Mouse (Mus musculus) heart, embryonic 11.5 days (tissue): Measurements from ENCODE around the gene Pabpc4l. TPM values are rescaled to one million over a fixed set of nuclear protein-coding genes. Genes with fewer than 3 reads are reported as not detected.
"Not testable (repeated sequence)": the region's sequence is repeated elsewhere in the genome, so short reads cannot be mapped to it uniquely, and the experiment has no call there.

Source experiments
- ATAC-seq: fragments of 200-750 bp; cut with Nextera tagmentation; replicated peaks from 2 replicates; pipeline ENCODE4 v1.8.0; 2017; ENCODE audit warnings: moderate library complexity; ENCODE audit not compliant: insufficient number of reproducible peaks, low FRiP score, low TSS enrichment
- H3K27ac ChIP-seq: fragments of 300-500 bp; sonication (generic); 2 replicates; pipeline ENCODE4 v1.5.1; 2014; ENCODE audit warnings: mild to moderate bottlenecking, low read depth, low read length
- H3K27me3 ChIP-seq: fragments of 300-500 bp; sonication (generic); 2 replicates; pipeline ENCODE4 v1.6.1; 2014; ENCODE audit warnings: mild to moderate bottlenecking, low read length, mixed read lengths; ENCODE audit not compliant: control insufficient read depth, insufficient read depth
- H3K36me3 ChIP-seq: fragments of 300-500 bp; sonication (generic); 2 replicates; pipeline ENCODE4 v1.6.1; 2014; ENCODE audit warnings: mild to moderate bottlenecking, low read length, moderate library complexity, mixed read lengths; ENCODE audit not compliant: control insufficient read depth, insufficient read depth
- H3K4me1 ChIP-seq: fragments of 300-500 bp; sonication (generic); 2 replicates; pipeline ENCODE4 v1.6.1; 2014; ENCODE audit warnings: low read length; ENCODE audit not compliant: control insufficient read depth, insufficient read depth
- H3K4me2 ChIP-seq: fragments of 300-500 bp; sonication (generic); 2 replicates; pipeline ENCODE4 v1.6.1; 2014; ENCODE audit warnings: mild to moderate bottlenecking, moderate library complexity
- H3K4me3 ChIP-seq: fragments of 300-500 bp; sonication (generic); 2 replicates; pipeline ENCODE4 v1.5.1; 2014; ENCODE audit warnings: low read depth, low read length
- H3K9ac ChIP-seq: fragments of 300-500 bp; sonication (generic); 2 replicates; pipeline ENCODE4 v1.6.1; 2014; ENCODE audit warnings: mild to moderate bottlenecking, low read depth, low read length, moderate library complexity
- H3K9me3 ChIP-seq: fragments of 300-500 bp; sonication (generic); replicated peaks from 2 replicates; pipeline ENCODE4 v1.6.1; 2016; ENCODE audit warnings: low read length; ENCODE audit not compliant: control insufficient read depth
- WGBS: fragments of 180-500 bp; shearing (Covaris S2); extraction: QIAGEN DNeasy Blood & Tissue Kit; methylation state at CpG from one replicate; pipeline ENCODE4 v1.1.7; 2014; ENCODE audit not compliant: insufficient replicate concordance; 5-methylcytosine and 5-hydroxymethylcytosine counted together
- polyA plus RNA-seq: library from polyadenylated mRNA; unstranded; fragments of >200 nt; fragmentation: Nextera tagmentation; extraction: Ambion mirVana; gene quantifications from 2 replicates; pipeline ENCODE4 v1.2.1, GENCODE M21; 2014

Gene Pabpc4l
- 9.8 and 12.5 TPM in 2 replicates for polyA plus RNA-seq

DNA sequence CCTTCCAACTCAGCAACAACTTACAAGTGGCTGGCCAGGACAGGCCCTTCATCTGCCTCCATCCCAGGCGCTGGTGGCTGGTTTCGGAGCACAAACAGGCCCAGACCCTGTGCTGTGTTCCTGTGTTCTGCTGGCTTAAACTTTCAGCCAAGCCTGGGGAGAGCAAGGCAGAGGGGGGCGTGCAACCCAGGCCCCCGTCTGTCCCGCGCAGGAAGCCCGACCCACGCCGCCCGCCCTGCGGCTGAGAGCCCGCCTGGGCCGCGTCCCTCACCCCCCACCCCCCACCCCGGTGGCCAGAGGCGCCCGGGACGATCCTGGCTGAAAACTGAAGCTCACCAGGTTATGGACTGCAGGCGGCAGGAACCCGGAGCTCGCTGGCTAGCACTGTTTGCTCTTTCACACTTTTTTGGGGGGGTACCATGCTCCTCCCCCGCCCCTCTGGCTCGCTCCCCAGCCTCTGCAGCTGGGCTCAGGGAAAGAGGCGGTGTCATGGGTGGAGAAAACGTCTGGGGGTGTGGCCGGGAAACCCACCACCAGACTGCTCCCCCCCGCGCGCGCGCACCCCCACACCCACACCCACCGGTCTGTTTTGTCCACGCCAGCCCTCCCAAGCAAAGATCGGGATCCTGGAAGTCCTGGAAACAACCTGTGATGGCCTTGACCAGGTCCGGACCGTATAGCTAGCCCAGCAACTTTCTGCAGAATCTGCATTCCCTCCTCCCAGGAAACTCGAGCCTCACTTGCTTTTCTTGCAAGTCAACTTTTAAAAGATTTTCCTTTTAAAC is at the start of gene Pabpc4l:
Gene Pabpc4l, minus strand, starts transcription at position 739 of the 785 bp plus-strand sequence.
- Histone ChIP-seq H3K27me3 (no peaks in the 10 kb centered on the region), H3K4me2 (peak within 1 kb of the TSS; percentile 68), H3K4me1 (no peaks in the 10 kb centered on the region), H3K36me3 (no peaks in the 10 kb centered on the region), H3K9me3 (no peaks in the 10 kb centered on the region), H3K27ac (peak within 1 kb of the TSS; percentile 76), H3K9ac (peak within 1 kb of the TSS; percentile 78), H3K4me3 (peak within 1 kb of the TSS; percentile 66)
- peak; percentile 86 for ATAC-seq
- 1% methylated on average over 36 of the region's 37 CpGs for WGBS

DNA sequence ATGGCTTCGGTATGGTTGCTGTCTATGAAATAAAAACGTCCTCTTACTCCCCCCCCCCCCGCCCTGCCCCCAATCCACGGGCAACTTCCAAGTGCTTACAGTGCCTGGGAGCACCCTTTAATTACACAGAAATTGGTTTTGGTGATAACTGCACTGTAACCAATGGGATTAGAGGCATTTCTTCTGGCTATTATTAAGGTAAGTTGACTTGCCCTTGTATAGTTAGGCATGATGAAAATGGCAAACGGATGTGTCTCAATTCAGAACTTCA is 42.9 kb upstream of the Pabpc4l start:
- no peak overlapping the region for H3K4me3 ChIP-seq

DNA sequence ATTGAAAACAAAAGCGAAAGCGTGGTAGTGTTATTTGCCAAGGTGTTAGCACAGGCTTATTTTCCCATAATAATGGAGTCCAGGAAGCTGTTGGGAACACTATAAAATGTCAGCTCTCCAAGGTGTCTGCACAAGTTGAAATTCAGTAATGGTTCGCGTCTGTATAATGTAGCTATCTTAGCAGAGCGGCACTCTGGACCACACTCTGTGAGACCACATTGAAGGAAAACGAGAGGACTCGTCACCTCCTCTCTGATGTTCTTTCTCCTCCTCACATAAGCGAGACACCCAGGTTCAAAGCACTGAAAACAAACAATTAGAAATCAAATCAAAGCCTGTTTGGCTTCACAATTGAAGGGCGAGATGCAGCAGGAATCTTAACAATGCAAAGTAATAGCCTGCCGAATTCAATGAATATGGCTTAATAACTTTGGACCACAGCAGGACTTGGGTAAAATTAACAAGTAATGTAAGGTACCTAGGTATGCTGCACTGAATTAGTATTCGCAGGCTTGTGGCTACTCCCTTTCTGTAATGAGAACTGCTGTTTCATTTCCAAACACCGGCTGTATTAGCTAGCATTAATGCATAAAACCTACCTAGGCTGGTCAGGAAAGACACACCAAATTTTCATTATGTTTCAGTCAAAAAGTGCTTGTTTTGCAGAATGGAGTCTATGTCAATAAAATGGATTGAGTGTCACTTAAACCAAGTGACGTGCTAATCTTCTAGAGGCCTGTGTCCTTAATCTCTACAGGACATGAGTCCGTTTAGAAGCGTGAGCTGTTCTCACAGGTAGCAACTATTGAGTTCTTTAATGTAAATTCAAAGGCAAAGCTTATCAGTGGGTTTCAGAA is 42.3 kb upstream of the Pabpc4l start:
- Histone ChIP-seq H3K4me2 (peak overlapping the region; percentile 24), H3K36me3 (no peaks in the 10 kb centered on the region), H3K27me3 (no peaks in the 10 kb centered on the region), H3K4me1 (no peaks in the 10 kb centered on the region), H3K9me3 (no peaks in the 10 kb centered on the region), H3K4me3 (no peak overlapping the region), H3K27ac (no peak overlapping the region), H3K9ac (no peak overlapping the region)
- 55% methylated on average over 15 of the region's 15 CpGs for WGBS
- no peak for ATAC-seq

More for the DNA sequence above, 42.9 kb upstream of the Pabpc4l start:
- 46% methylated on average over 5 of the region's 5 CpGs for WGBS
- Histone ChIP-seq H3K9ac (no peak overlapping the region), H3K4me2 (no peak overlapping the region), H3K27ac (no peak overlapping the region), H3K27me3 (no peaks in the 10 kb centered on the region), H3K9me3 (no peaks in the 10 kb centered on the region), H3K4me1 (no peaks in the 10 kb centered on the region), H3K36me3 (no peaks in the 10 kb centered on the region)
- no peak for ATAC-seq

DNA sequence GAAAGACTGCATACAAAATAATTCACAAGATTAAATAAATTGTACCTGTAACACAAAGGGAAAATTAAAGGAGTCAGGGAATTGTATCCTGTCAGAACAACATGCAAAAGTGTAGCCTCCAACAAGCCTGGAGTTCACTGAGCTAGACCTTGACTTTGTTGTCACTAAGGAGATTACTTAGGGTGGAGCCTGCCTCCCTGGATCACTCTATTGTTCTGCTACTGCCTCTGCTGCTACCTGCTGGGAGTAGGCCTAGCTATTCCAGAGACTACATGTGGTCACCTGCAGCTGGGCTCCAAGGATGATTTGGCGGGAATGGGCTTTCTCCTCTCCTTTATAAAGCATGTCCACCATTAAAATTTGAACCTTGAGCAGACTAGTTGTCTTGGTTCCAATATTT is 38.1 kb upstream of the Pabpc4l start:
- not testable (repeated sequence) for H3K27ac ChIP-seq, H3K27me3 ChIP-seq, H3K36me3 ChIP-seq, H3K4me3 ChIP-seq, H3K4me2 ChIP-seq, H3K4me1 ChIP-seq, ATAC-seq, H3K9me3 ChIP-seq, H3K9ac ChIP-seq
- WGBS: 65% methylated on average over 1 of the region's 1 CpGs

DNA sequence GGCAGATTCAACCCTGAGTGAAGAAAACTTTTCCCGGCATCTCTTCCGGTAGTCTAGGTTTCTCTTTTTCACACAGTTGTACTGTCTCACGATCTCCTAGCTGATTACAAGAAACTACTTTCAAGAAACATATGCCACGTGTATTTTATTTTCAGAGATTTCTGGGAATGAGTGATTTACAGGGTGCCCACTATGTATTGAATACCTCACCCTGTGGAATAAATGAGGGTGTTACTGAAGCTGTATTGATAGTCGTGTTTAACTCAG is 180 bp upstream of the Pabpc4l start:
- Histone ChIP-seq H3K4me3 (peak overlapping the region; percentile 66), H3K36me3 (no peaks in the 10 kb centered on the region), H3K9me3 (no peaks in the 10 kb centered on the region), H3K4me1 (no peaks in the 10 kb centered on the region), H3K27ac (no peak overlapping the region), H3K9ac (peak overlapping the region; percentile 78), H3K4me2 (peak overlapping the region; percentile 68), H3K27me3 (no peaks in the 10 kb centered on the region)
- ATAC-seq: no peak
- 13% methylated on average over 5 of the region's 5 CpGs for WGBS

DNA sequence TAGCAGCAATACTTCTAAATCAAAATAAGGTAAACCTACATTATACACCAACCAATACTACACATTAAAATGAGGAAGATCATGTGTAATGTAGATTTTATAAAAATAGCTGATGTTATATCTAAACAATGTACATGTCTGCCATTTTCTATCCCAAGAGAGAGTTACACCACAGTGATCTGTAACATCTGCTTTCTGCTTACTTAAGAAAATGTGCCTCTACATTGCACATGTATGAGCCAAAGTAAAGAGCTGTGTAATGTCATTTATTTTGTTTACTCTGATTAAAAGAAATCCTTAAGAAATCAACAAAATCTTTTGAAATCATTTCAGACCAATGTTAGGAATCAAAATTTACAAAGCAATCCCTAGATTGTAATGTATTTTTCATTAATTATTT is 16.6 kb downstream of the Pabpc4l start:
- Histone ChIP-seq H3K4me2 (no peak overlapping the region), H3K36me3 (no peaks in the 10 kb centered on the region), H3K27ac (no peak overlapping the region), H3K27me3 (no peaks in the 10 kb centered on the region), H3K9ac (no peak overlapping the region), H3K4me1 (no peaks in the 10 kb centered on the region), H3K4me3 (no peak overlapping the region), H3K9me3 (no peaks in the 10 kb centered on the region)
- ATAC-seq: no peak
